ENCODE assay signal across 8 mouse cellular contexts in the genomic region with DNA sequence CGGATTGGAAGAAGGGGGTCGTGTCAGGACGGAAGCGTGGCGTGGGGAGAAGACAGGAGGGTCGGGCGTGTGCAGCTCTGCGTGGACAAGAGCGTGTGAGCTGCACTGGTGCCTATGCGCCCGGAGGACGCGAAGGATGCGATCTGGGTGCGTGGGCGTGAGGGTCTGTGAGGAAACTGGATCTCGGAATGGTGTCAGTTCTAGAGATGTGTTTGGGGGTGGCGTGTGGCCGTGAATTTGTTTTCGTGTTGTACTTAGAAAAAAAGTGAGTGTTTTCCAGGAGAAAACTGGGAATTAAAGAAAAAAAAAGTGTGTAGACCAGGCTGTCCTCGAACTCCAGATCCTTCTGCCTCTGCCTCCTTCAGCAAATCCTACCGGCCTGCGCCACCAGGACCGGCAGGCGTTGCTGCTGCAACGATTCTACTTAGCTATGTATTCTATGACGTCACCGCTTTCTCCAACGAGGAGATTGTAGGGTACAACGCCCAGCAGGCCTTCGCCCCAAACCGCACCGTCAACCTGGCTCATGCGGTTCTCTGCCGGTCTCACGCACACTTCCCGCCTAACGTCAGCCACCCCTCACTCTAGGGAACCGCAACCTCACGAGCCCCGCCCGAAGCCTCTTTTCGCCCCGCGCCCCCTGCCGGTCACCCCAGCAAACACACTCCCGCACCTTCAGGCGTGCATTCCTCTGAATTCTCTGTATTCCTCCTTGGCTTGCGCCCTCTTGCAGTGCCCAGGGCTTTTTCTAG. TPM values are rescaled to one million over a fixed set of nuclear protein-coding genes. Genes with fewer than 3 reads are reported as not detected.
DNase-seq lines count a peak whose midpoint lies in the region; ATAC-seq lines count a peak whose summit lies in the region.
"Not testable (repeated sequence)": the region's sequence is repeated elsewhere in the genome, so short reads cannot be mapped to it uniquely, and the experiment has no call there.

No protein-coding gene starts in this region.

- peak overlapping the region; percentile 54 for H3K4me2 ChIP-seq in intestine, embryonic 16.5 days (ENCODE audit: low read depth, low read length)

- H3K36me3 ChIP-seq in intestine, embryonic 16.5 days (ENCODE audit: control insufficient read depth, insufficient read depth, low read length), result not testable (repeated sequence)

- peaks cover 10% of the 10 kb centered on the region; the same call in 1 of the 2 replicates for H3K4me1 ChIP-seq in intestine, embryonic 16.5 days (ENCODE audit: control insufficient read depth, insufficient read depth, low read length)

- not testable (repeated sequence) for H3K27me3 ChIP-seq in intestine, embryonic 16.5 days (replicated peaks; ENCODE audit: control insufficient read depth, insufficient read depth, low read length)

- H3K9me3 ChIP-seq in intestine, embryonic 16.5 days (ENCODE audit: control insufficient read depth, low read length), result not testable (repeated sequence)

- ATAC-seq in intestine, embryonic 16.5 days, result peak; percentile 75

- WGBS in intestine, embryonic 16.5 days, result under 1% methylated on average over 49 of the region's 49 CpGs

- DNase-seq in adrenal gland, adult 2 months, result peak; percentile 87
- DNase-seq in embryo, embryonic 9.5 days (ENCODE audit: extremely low spot score), result peak; percentile 94
- peak; percentile 68 to 73 for DNase-seq in gastrocnemius, postnatal 4 days (ENCODE audit: low spot score in 2 of 2)
- peak; percentile 86 to 92 for DNase-seq in left cerebral cortex, postnatal 25 days (ENCODE audit: low spot score in 2 of 2)
- peak; percentile 91 for DNase-seq in mesoderm, embryonic 11.5 days (ENCODE audit: low read depth, low spot score)
- peak; percentile 83 for DNase-seq in right cerebral cortex, postnatal 25 days
- peak; percentile 85 to 86 for DNase-seq in urinary bladder, postnatal 36 days (ENCODE audit: low spot score in 2 of 2)

- peak overlapping the region; percentile 70 for H3K9ac ChIP-seq in intestine, embryonic 16.5 days (ENCODE audit: low read depth, low read length)

- peak overlapping the region; percentile 65 for H3K4me3 ChIP-seq in intestine, embryonic 16.5 days (ENCODE audit: low read length)

- peak overlapping the region; percentile 87 for H3K27ac ChIP-seq in intestine, embryonic 16.5 days (ENCODE audit: low read length)

- intact Hi-C loops in left cerebral cortex, postnatal 25 days (cut with DNase I), result not testable (repeated sequence)

RNA-seq across cellular contexts. Expression of a gene that starts 10.3 kb away (rescaled TPM):
- under 1 TPM; 0.23 to 0.31 TPM for total RNA-seq in adrenal gland, adult 2 months (2021)
- 0.08 and 0.16 TPM in 2 replicates for polyA plus RNA-seq in adrenal gland, adult 2 months (2012; rRNA removed)
- under 1 TPM; 0.15 to 0.16 TPM for total RNA-seq in gastrocnemius, postnatal 4 days (2021)
- 0.13 and 0.38 TPM in 2 replicates for polyA plus RNA-seq in intestine, embryonic 16.5 days (2015; fragmentation: Nextera tagmentation; extraction: Ambion mirVana)
- total RNA-seq in left cerebral cortex, postnatal 25 days (2021), result not detected

RNA-seq across cellular contexts. Expression of a gene that starts 26.8 kb away (rescaled TPM):
- not detected for total RNA-seq in adrenal gland, adult 2 months (2021)
- polyA plus RNA-seq in adrenal gland, adult 2 months (2012; rRNA removed), result not detected in 2 replicates
- total RNA-seq in gastrocnemius, postnatal 4 days (2021), result not detected
- 0.38 TPM in 1 of 2 replicates, not detected in the other for polyA plus RNA-seq in intestine, embryonic 16.5 days (2015; fragmentation: Nextera tagmentation; extraction: Ambion mirVana)
- total RNA-seq in left cerebral cortex, postnatal 25 days (2021), result not detected

RNA-seq across cellular contexts. Expression of a gene that starts 26.8 kb away (rescaled TPM):
- under 1 TPM; 0.66 to 0.79 TPM for total RNA-seq in adrenal gland, adult 2 months (2021)
- polyA plus RNA-seq in adrenal gland, adult 2 months (2012; rRNA removed), result 0.12 TPM in 1 of 2 replicates, not detected in the other
- total RNA-seq in gastrocnemius, postnatal 4 days (2021), result not detected
- polyA plus RNA-seq in intestine, embryonic 16.5 days (2015; fragmentation: Nextera tagmentation; extraction: Ambion mirVana), result 1.1 and 1.4 TPM in 2 replicates
- total RNA-seq in left cerebral cortex, postnatal 25 days (2021), result not detected

Comparison
In these comparisons a context has a peak if more than half of its experiments do, and no peak if none do; other contexts are left out.
1. Peak in every context shown above with its lines: DNase-seq, ATAC-seq, H3K4me3 ChIP-seq and H3K27ac ChIP-seq.